Mouse (Mus musculus): Measurements from ENCODE around the gene Vopp1. TPM values are rescaled to one million over a fixed set of nuclear protein-coding genes. Genes with fewer than 3 reads are reported as not detected.

Vopp1 gene
- total RNA-seq, 2 experiments from 2014 or later, result 61.7 to 66.7 TPM

GRCm38 (mm10) chr6:57703703-57704102 is 121.3 kb downstream of the Vopp1 start:
- DNase-seq (ENCODE audit: low spot score in 2 of 2), result peak in 1 of 2 experiments; percentile 28

DNA sequence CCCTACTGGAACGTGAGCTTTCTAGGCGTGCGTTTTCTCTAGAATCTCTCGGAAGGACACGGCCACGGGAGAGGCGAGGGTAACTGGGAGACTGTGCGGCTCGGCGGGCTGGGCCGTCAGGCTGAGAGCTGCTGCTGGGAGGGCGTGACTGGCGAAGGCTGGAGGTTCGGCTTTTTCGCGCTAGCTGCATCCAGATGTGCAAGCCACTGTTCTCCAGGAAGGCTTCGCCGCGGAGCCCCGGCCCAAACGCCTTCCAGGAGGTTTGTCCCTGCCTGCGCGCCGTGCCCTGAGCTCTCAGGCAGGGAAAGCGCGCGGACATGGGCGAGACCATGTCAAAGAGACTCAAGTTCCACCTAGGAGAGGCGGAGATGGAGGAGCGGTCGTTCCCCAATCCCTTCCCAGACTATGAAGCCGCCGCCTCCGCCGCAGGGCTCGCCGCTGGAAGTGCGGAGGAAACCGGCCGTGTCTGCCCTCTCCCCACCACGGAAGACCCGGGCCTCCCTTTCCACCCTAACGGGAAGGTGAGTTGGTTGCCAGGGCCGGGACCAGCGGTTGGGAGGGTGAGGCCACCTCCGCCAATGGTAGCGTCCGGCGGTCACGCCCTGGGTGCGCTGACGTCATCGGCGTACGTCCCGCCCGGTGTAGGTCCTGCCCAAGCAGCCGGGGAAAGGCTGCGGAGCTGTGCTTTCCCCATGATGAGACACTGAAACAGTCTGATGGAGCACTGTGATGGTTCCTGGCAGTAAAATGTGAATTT is 122.0 kb downstream of the Vopp1 start:
- peak; percentile 95 to 96 for DNase-seq (ENCODE audit: low spot score in 2 of 2)

GRCm38 (mm10) chr6:57702376-57702742 is 122.6 kb downstream of the Vopp1 start, which contains the start of gene Lancl2:
Lancl2 (plus strand) TSS chr6:57702540.
- DNase-seq (ENCODE audit: low spot score in 2 of 2), result peak; percentile 44 to 59

- no peak for DNase-seq (ENCODE audit: low spot score in 2 of 2)
These were observed 123.3 kb downstream of the Vopp1 start for GRCm38 (mm10) chr6:57701686-57702085.

DNA sequence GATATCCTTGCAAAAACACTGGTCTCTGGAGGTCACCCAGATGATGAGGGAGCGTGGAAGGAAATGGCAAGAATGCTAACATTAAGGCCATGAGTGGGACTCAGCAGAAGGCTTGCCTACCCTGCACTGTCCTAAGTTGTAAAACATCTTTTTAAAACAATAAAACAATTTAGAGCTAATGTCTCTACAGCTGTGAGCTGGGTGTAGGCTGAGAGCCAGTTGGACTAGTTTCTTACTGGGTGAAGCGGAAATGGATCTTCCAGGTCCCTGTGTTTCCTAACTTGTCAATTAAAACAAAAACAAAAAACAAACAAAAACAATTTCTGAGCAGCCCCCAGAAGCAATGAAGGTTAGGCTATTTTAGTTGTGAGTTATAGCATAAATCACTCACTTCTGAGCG is 131.8 kb downstream of the Vopp1 start:
- DNase-seq (ENCODE audit: low spot score in 2 of 2), result no peak

DNA sequence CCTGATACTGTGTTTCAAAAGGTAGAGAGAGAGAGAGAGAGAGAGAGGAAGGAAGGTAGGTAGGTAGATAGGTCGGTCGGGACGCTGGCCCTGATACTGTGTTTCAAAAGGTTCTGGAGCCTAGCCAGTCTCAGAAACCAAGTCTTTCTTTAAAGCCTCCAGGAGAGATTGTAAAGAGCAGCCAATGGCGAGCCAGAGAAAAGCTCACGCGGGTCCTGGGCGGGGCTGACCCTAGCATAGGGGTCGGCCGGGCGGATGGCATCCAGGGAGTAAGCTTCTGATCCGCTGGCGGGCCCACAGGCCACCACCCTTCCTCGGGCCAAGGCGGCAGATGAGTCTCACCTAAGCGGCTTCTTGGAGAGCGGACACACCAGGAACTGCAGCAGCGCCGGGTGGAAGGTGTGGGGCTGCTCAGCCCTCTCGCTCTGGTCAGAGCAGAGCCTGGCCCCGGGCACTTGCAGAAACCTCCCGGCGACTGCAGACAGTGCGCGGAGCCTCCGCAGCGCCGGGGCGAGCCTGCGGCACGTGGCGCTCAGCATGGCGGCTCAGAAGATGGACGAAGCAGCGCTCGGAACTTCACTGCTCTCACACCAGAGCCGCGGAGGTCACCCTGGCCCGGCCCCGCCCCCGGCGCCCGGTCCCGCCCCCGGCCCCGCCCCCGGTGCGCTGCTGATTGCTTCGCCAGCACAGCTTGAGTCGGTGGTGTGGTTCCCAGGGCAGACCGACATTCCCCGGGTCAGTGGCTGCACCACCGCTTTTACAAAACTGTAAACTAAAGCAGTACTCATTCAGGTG is 133.3 kb downstream of the Vopp1 start, which contains the start of gene Pyurf:
TSS of gene Pyurf (minus strand) at position 612 of the 795 bp plus-strand sequence.
- peak; percentile 76 to 83 for DNase-seq (ENCODE audit: low spot score in 2 of 2)

DNA sequence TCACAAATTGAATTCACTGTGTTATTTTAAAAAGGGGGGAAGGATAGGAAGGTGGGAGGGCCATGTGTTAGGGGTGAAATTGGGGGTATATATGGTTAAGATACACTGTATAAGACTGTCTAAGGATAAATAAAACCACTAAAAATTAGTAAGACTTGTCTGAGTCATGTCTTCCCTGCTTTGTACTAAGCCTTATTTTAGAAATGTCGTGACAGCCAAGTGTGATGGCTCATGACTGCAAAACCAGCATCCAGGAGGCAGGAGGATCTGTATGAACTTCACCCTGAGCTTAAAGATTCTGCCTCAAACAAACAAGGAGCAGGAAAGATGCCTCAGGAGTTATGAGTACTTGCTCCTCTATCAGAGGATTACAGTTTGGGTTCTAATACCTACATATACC is 140.8 kb downstream of the Vopp1 start:
- no peak for DNase-seq (ENCODE audit: low spot score in 2 of 2)

Other genes with a start within 250 kb of the Vopp1 start
- gene Herc6, start 244.2 kb downstream of the Vopp1 start, total RNA-seq (2021), result 1 to 10 TPM; 2.6 to 2.8 TPM
- 1 to 10 TPM; 6.8 to 7.5 TPM for gene Pyurf, start 133.1 kb downstream of the Vopp1 start, total RNA-seq (2021)
- gene Lancl2, start 122.6 kb downstream of the Vopp1 start, total RNA-seq (2021), result 100 to 1,000 TPM; 108 to 109 TPM
- not detected for gene Vmn1r21, start 25.2 kb upstream of the Vopp1 start, total RNA-seq (2021)
- not detected for gene Vmn1r22, start 82.9 kb upstream of the Vopp1 start, total RNA-seq (2021)
- gene Vmn1r23, start 101.7 kb upstream of the Vopp1 start, total RNA-seq (2021), result not detected
- gene Vmn1r24, start 136.3 kb upstream of the Vopp1 start, total RNA-seq (2021), result not detected
- gene Vmn1r25, start 155.7 kb upstream of the Vopp1 start, total RNA-seq (2021), result not detected
- gene Vmn1r26, start 190.0 kb upstream of the Vopp1 start, total RNA-seq (2021), result not detected

Measured in layer of hippocampus, postnatal 14 days (tissue).